In the genomic region with DNA sequence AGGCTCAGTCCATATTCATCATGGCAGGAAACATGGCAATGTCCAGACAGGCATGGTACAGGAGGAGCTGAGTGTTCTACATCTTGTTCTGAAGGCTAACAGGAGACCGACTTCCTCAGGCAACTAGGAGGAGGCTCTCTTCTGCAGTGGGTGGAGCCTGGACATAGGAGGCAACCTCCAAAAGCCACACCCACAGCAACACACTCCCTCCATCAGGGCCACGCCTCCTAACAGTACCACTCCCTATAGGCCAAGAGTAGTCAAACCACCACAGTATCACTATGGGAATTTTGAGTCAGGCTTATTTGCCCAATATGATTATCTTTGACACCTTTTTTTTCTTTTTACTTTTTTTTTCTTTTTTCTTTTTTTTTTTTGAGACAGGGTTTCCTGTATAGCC, we compare ENCODE assay signal across 24 mouse cellular contexts. TPM values are rescaled to one million over a fixed set of nuclear protein-coding genes. Genes with fewer than 3 reads are reported as not detected.
DNase-seq lines count a peak whose midpoint lies in the region; ATAC-seq lines count a peak whose summit lies in the region.
"Had no signal": no experiment of that assay in that cellular context is flagged by ENCODE, and none has a peak within 500 bp of the region (broad histone marks: within the 10 kb centered on the region; RNA-seq: fewer than 3 reads in every experiment).

No protein-coding gene starts in this region.

- H3K9ac ChIP-seq in liver, embryonic 12.5 days: no peak overlapping the region
- H3K9ac ChIP-seq: hindbrain, embryonic 15.5 days; kidney, embryonic 15.5 days; limb, embryonic 13.5 days; midbrain, embryonic 13.5 days; neural tube, embryonic 13.5 days had no signal

- peak; percentile 75 for ATAC-seq in liver, embryonic 12.5 days
- ATAC-seq: forebrain, embryonic 14.5 days; intestine, postnatal 0 days; midbrain, embryonic 13.5 days had no signal

- peaks cover 11% of the 10 kb centered on the region for H3K36me3 ChIP-seq in liver, embryonic 12.5 days
- peaks cover 9% of the 10 kb centered on the region for H3K36me3 ChIP-seq in forebrain, embryonic 10.5 days (replicated peaks)

- no peak overlapping the region for H3K4me2 ChIP-seq in liver, embryonic 12.5 days
- H3K4me2 ChIP-seq: hindbrain, embryonic 15.5 days; kidney, embryonic 15.5 days; limb, embryonic 13.5 days; midbrain, embryonic 13.5 days; neural tube, embryonic 13.5 days had no signal

- no peaks in the 10 kb centered on the region for H3K9me3 ChIP-seq in liver, embryonic 12.5 days (replicated peaks)
- H3K9me3 ChIP-seq in forebrain, embryonic 10.5 days: no peaks in the 10 kb centered on the region
- H3K9me3 ChIP-seq: G1E; heart, embryonic 10.5 days; hindbrain, embryonic 15.5 days; kidney, embryonic 15.5 days; limb, embryonic 13.5 days; midbrain, embryonic 13.5 days; neural tube, embryonic 13.5 days had no signal

- H3K27me3 ChIP-seq in liver, embryonic 12.5 days (replicated peaks): no peaks in the 10 kb centered on the region
- no peaks in the 10 kb centered on the region for H3K27me3 ChIP-seq in forebrain, embryonic 10.5 days (ENCODE audit: poor library complexity, severe bottlenecking)
- H3K27me3 ChIP-seq: hindbrain, embryonic 15.5 days; kidney, embryonic 15.5 days; limb, embryonic 13.5 days; midbrain, embryonic 13.5 days; neural tube, embryonic 13.5 days had no signal

- DNase-seq in 416B (ENCODE audit: low read depth) (peak; percentile 28), ES-CJ7 (ENCODE audit: low read depth, low spot score) (peak; percentile 64)
- DNase-seq in c-Kit-positive CD71-positive TER-119-negative erythroid progenitor cells, embryonic 14.5 days (ENCODE audit: low read depth): peak; percentile 30
- no peak for DNase-seq in left cerebral cortex, adult 11 months (ENCODE audit: low spot score)
- no peak for DNase-seq in forebrain, embryonic 10.5 days (ENCODE audit: extremely low spot score, low spot score)
- DNase-seq in spleen, postnatal 4 days (ENCODE audit: low spot score in 2 of 2): no peak
- no peak for DNase-seq in embryo, embryonic 11 days
- DNase-seq: adrenal gland, adult 2 months; cerebellum, adult 11-12 months; cerebellum, postnatal 36 days; gastrocnemius, postnatal 36 days; heart, postnatal 14 days; right cerebral cortex, adult 18-20 months; thymus, postnatal 36 days had no signal

- H3K4me3 ChIP-seq in liver, embryonic 12.5 days: no peak overlapping the region
- no peak overlapping the region for H3K4me3 ChIP-seq in forebrain, embryonic 10.5 days
- H3K4me3 ChIP-seq: heart, embryonic 10.5 days; hindbrain, embryonic 15.5 days; kidney, embryonic 15.5 days; limb, embryonic 13.5 days; midbrain, embryonic 13.5 days; neural tube, embryonic 13.5 days had no signal

- WGBS in liver, embryonic 12.5 days (ENCODE audit: insufficient replicate concordance): 81% methylated on average over 2 of the region's 2 CpGs
- WGBS in forebrain, embryonic 10.5 days: 97% methylated on average over 2 of the region's 2 CpGs

- H3K4me1 ChIP-seq in liver, embryonic 12.5 days: no peaks in the 10 kb centered on the region
- no peaks in the 10 kb centered on the region for H3K4me1 ChIP-seq in forebrain, embryonic 10.5 days
- H3K4me1 ChIP-seq: heart, embryonic 10.5 days; hindbrain, embryonic 15.5 days; kidney, embryonic 15.5 days; midbrain, embryonic 13.5 days; neural tube, embryonic 13.5 days had no signal

- H3K27ac ChIP-seq in liver, embryonic 12.5 days: no peak overlapping the region
- H3K27ac ChIP-seq in forebrain, embryonic 10.5 days: no peak overlapping the region
- H3K27ac ChIP-seq: heart, embryonic 10.5 days; hindbrain, embryonic 15.5 days; kidney, embryonic 15.5 days; limb, embryonic 13.5 days; midbrain, embryonic 13.5 days; neural tube, embryonic 13.5 days had no signal

RNA-seq across cellular contexts. Expression of gene Ccdc170, which starts 22.1 kb away (rescaled TPM):
- polyA plus RNA-seq in liver, embryonic 12.5 days (2016; fragmentation: Nextera tagmentation; extraction: Ambion mirVana): 0.07 TPM in 1 of 2 replicates, not detected in the other
- not detected in 2 replicates for polyA plus RNA-seq in forebrain, embryonic 10.5 days (2016; fragmentation: Nextera tagmentation; extraction: Ambion mirVana)
- polyA plus RNA-seq: G1E; heart, embryonic 10.5 days; intestine, postnatal 0 days; neural tube, embryonic 13.5 days had no signal

RNA-seq across cellular contexts. Expression of gene Armt1, which starts 27.9 kb away (rescaled TPM):
- polyA plus RNA-seq in liver, embryonic 12.5 days (2016; fragmentation: Nextera tagmentation; extraction: Ambion mirVana): 23.6 and 23.9 TPM in 2 replicates
- polyA plus RNA-seq in forebrain, embryonic 10.5 days (2016; fragmentation: Nextera tagmentation; extraction: Ambion mirVana): 33.5 and 34.1 TPM in 2 replicates

RNA-seq across cellular contexts. Expression of gene Rmnd1, which starts 28.0 kb away (rescaled TPM):
- 27.7 and 32.7 TPM in 2 replicates for polyA plus RNA-seq in liver, embryonic 12.5 days (2016; fragmentation: Nextera tagmentation; extraction: Ambion mirVana)
- 48.5 and 50.1 TPM in 2 replicates for polyA plus RNA-seq in forebrain, embryonic 10.5 days (2016; fragmentation: Nextera tagmentation; extraction: Ambion mirVana)

Comparison
In these comparisons a context has a peak if more than half of its experiments do, and no peak if none do; other contexts are left out.
1. DNase-seq: peak in 416B (single experiment), ES-CJ7 (single experiment) and c-Kit-positive CD71-positive TER-119-negative erythroid progenitor cells, embryonic 14.5 days (single experiment); none in left cerebral cortex, adult 11 months (single experiment), forebrain, embryonic 10.5 days (single experiment), spleen, postnatal 4 days (0 of 2) and embryo, embryonic 11 days (single experiment).